Mouse (Mus musculus) CH12.LX (cell line): ENCODE measurements around the gene Sucnr1. TPM values are rescaled to one million over a fixed set of nuclear protein-coding genes. Genes with fewer than 3 reads are reported as not detected.

Experiments
- DNase-seq: peaks from one replicate; pipeline ENCODE4 v3.0.0-alpha.2; 2013; ENCODE audit errors: extremely low read depth
- H3K27ac ChIP-seq: 2 replicates; pipeline ENCODE4 v1.5.1; 2012; ENCODE audit warnings: low read depth, mild to moderate bottlenecking, control low read depth, moderate library complexity; ENCODE audit not compliant: insufficient read depth
- H3K27me3 ChIP-seq: replicated peaks from 2 replicates; pipeline ENCODE3; 2012; ENCODE audit warnings: inconsistent platforms
- H3K36me3 ChIP-seq, 2 experiments: replicated peaks in 1 of 2; 2 replicates each; pipeline versions ENCODE3 to v1.6.1; 2012; ENCODE audit warnings: inconsistent platforms in 1 of 2, low read length in 1 of 2, mild to moderate bottlenecking in 1 of 2, mixed read lengths in 1 of 2, moderate library complexity in 1 of 2; ENCODE audit not compliant: control insufficient read depth in 1 of 2, insufficient read depth in 1 of 2
- H3K4me1 ChIP-seq, 2 experiments: 2 replicates each; pipeline ENCODE4 v1.6.1; 2012; ENCODE audit warnings: inconsistent platforms in 1 of 2, moderate library complexity in 1 of 2; ENCODE audit not compliant: insufficient read depth in 2 of 2, control insufficient read depth in 1 of 2
- H3K4me2 ChIP-seq: 2 replicates; pipeline ENCODE4 v1.6.1; 2012; ENCODE audit warnings: low read depth, mild to moderate bottlenecking, control low read depth; ENCODE audit not compliant: poor library complexity, insufficient read depth, severe bottlenecking
- H3K4me3 ChIP-seq, 3 experiments: fragments of 150-350 bp in 1 of 3; sonication (generic) in 1 of 3; replicated peaks in 1 of 3; 2 replicates each; pipeline versions ENCODE3 to v1.5.1; 2011 to 2012; ENCODE audit warnings: low read depth in 2 of 3, low read length in 2 of 3, mild to moderate bottlenecking in 2 of 3, moderate library complexity in 2 of 3, control low read depth in 1 of 3, improper control_type of control experiment in 1 of 3, inconsistent platforms in 1 of 3, mixed read lengths in 1 of 3; ENCODE audit not compliant: poor library complexity in 1 of 3
- H3K79me2 ChIP-seq: replicated peaks from 2 replicates; pipeline ENCODE4 v1.6.1; 2012; ENCODE audit warnings: mild to moderate bottlenecking, moderate library complexity; ENCODE audit not compliant: control insufficient read depth, poor library complexity, insufficient read depth, severe bottlenecking; ENCODE audit errors: extremely low read depth
- H3K9ac ChIP-seq: 2 replicates; pipeline ENCODE4 v1.6.1; 2012; ENCODE audit warnings: low read depth, mild to moderate bottlenecking, control low read depth, moderate library complexity; ENCODE audit not compliant: insufficient read depth
- H3K9me3 ChIP-seq: replicated peaks from 2 replicates; pipeline ENCODE3; 2012; ENCODE audit warnings: low read length, inconsistent platforms, mixed read lengths
- CHD1 ChIP-seq: IDR thresholded peaks from 2 replicates; pipeline ENCODE4 v1.6.1; 2012; ENCODE audit warnings: low read depth, low read length, improper control_type of control experiment, inconsistent platforms
- CTCF ChIP-seq, 2 experiments: IDR thresholded peaks in 1 of 2; conservative IDR thresholded peaks in 1 of 2; 2 replicates each; pipeline ENCODE4 v1.5.1; 2011 to 2012; ENCODE audit warnings: low read depth in 2 of 2, low read length in 2 of 2, improper control_type of control experiment in 1 of 2, inconsistent platforms in 1 of 2, mild to moderate bottlenecking in 1 of 2, moderate library complexity in 1 of 2
- ELF1 ChIP-seq: IDR thresholded peaks from 2 replicates; pipeline ENCODE4 v1.6.1; 2014; ENCODE audit warnings: low read depth, mild to moderate bottlenecking, inconsistent platforms, low read length, improper control_type of control experiment
- EP300 ChIP-seq: IDR thresholded peaks from 2 replicates; pipeline ENCODE4 v1.6.1; 2011; ENCODE audit warnings: low read length, improper control_type of control experiment
- ETS1 ChIP-seq: conservative IDR thresholded peaks from 2 replicates; pipeline ENCODE4 v1.6.1; 2012; ENCODE audit warnings: low read depth, mild to moderate bottlenecking, inconsistent platforms, low read length, improper control_type of control experiment, moderate library complexity
- HCFC1 ChIP-seq: IDR thresholded peaks from 2 replicates; pipeline ENCODE4 v1.6.1; 2012; ENCODE audit warnings: low read depth, mild to moderate bottlenecking, inconsistent platforms, low read length, improper control_type of control experiment
- IRF4 ChIP-seq: IDR thresholded peaks from 2 replicates; pipeline ENCODE4 v1.6.1; 2014; ENCODE audit warnings: low read depth, mild to moderate bottlenecking, inconsistent platforms, low read length, improper control_type of control experiment
- JUN ChIP-seq: IDR thresholded peaks from 2 replicates; pipeline ENCODE4 v1.6.1; 2011; ENCODE audit warnings: low read depth, mild to moderate bottlenecking, low read length, improper control_type of control experiment, moderate library complexity; ENCODE audit not compliant: insufficient read depth
- JUND ChIP-seq: conservative IDR thresholded peaks from 2 replicates; pipeline ENCODE4 v1.6.1; 2011; ENCODE audit warnings: low read depth, low read length, improper control_type of control experiment
- KAT2A ChIP-seq: IDR thresholded peaks from 2 replicates; pipeline ENCODE4 v1.6.1; 2012; ENCODE audit warnings: low read length, improper control_type of control experiment, inconsistent platforms; ENCODE audit not compliant: insufficient replicate concordance
- MAFK ChIP-seq: IDR thresholded peaks from 2 replicates; pipeline ENCODE4 v1.6.1; 2011; ENCODE audit warnings: low read length, improper control_type of control experiment; ENCODE audit not compliant: insufficient replicate concordance
- MAX ChIP-seq: IDR thresholded peaks from 2 replicates; pipeline ENCODE4 v1.6.1; 2011; ENCODE audit warnings: low read length, improper control_type of control experiment
- MEF2A ChIP-seq: IDR thresholded peaks from 2 replicates; pipeline ENCODE4 v1.6.1; 2014; ENCODE audit warnings: low read depth, mild to moderate bottlenecking, inconsistent platforms, low read length, improper control_type of control experiment, borderline replicate concordance
- MXI1 ChIP-seq: IDR thresholded peaks from 2 replicates; pipeline ENCODE4 v1.6.1; 2011; ENCODE audit warnings: mild to moderate bottlenecking, low read depth, low read length, improper control_type of control experiment
- MYC ChIP-seq: IDR thresholded peaks from 2 replicates; pipeline ENCODE4 v1.6.1; 2011; ENCODE audit warnings: low read depth, mild to moderate bottlenecking, improper control_type of control experiment, low read length
- NELFE ChIP-seq: IDR thresholded peaks from 2 replicates; pipeline ENCODE4 v1.6.1; 2011; ENCODE audit warnings: low read depth, low read length, improper control_type of control experiment
- NRF1 ChIP-seq: IDR thresholded peaks from 2 replicates; pipeline ENCODE4 v1.6.1; 2014; ENCODE audit warnings: low read depth, mild to moderate bottlenecking, inconsistent platforms, low read length, improper control_type of control experiment, moderate library complexity
- PAX5 ChIP-seq: IDR thresholded peaks from 2 replicates; pipeline ENCODE4 v1.6.1; 2012; ENCODE audit warnings: low read length, inconsistent platforms, mixed read lengths
- POLR2A ChIP-seq: IDR thresholded peaks from 2 replicates; pipeline ENCODE4 v1.6.1; 2011; ENCODE audit warnings: low read depth, mild to moderate bottlenecking, improper control_type of control experiment, low read length
- RAD21 ChIP-seq: IDR thresholded peaks from 2 replicates; pipeline ENCODE4 v1.6.1; 2011; ENCODE audit warnings: low read depth, mild to moderate bottlenecking, low read length, improper control_type of control experiment, moderate library complexity
- SIN3A ChIP-seq: IDR thresholded peaks from 2 replicates; pipeline ENCODE4 v1.6.1; 2012; ENCODE audit warnings: low read length, improper control_type of control experiment, inconsistent platforms
- SMC3 ChIP-seq: IDR thresholded peaks from 2 replicates; pipeline ENCODE4 v1.6.1; 2011; ENCODE audit warnings: low read depth, low read length, improper control_type of control experiment
- TBP ChIP-seq: conservative IDR thresholded peaks from 2 replicates; pipeline ENCODE4 v1.6.1; 2011; ENCODE audit warnings: low read depth, low read length, improper control_type of control experiment
- TCF12 ChIP-seq: IDR thresholded peaks from 2 replicates; pipeline ENCODE4 v1.6.1; 2014; ENCODE audit warnings: low read depth, mild to moderate bottlenecking, inconsistent platforms, low read length, improper control_type of control experiment
- USF1 ChIP-seq: IDR thresholded peaks from 2 replicates; pipeline ENCODE4 v1.6.1; 2014; ENCODE audit warnings: low read depth, mild to moderate bottlenecking, inconsistent platforms, low read length, improper control_type of control experiment
- USF2 ChIP-seq: conservative IDR thresholded peaks from 2 replicates; pipeline ENCODE4 v1.6.1; 2011; ENCODE audit warnings: low read depth, low read length, improper control_type of control experiment
- ZC3H11A ChIP-seq: IDR thresholded peaks from 2 replicates; pipeline ENCODE4 v1.6.1; 2012; ENCODE audit warnings: low read depth, mild to moderate bottlenecking, inconsistent platforms, low read length, improper control_type of control experiment
- ZMIZ1 ChIP-seq: IDR thresholded peaks from 2 replicates; pipeline ENCODE4 v1.6.1; 2012; ENCODE audit warnings: low read depth, mild to moderate bottlenecking, inconsistent platforms, low read length, improper control_type of control experiment
- ZNF384 ChIP-seq: IDR thresholded peaks from 2 replicates; pipeline ENCODE4 v1.6.1; 2012; ENCODE audit warnings: low read depth, low read length, improper control_type of control experiment, inconsistent platforms
- dilution Hi-C: fragments of 300-500 bp; cut with MboI; formaldehyde crosslinking; loops from 2 replicates; pipeline ENCODE4 v1.14.3; 2020; ENCODE audit warnings: low sequenced_read_pairs; ENCODE audit not compliant: extremely low pct_unique_long_range_greater_than_20kb, extremely low pct_ligation_motif_present
- in situ Hi-C: fragments of 300-500 bp; cut with MboI; formaldehyde crosslinking; loops from 3 replicates; pipeline ENCODE4 v1.14.3; 2019; ENCODE audit warnings: low sequenced_read_pairs, low pct_ligation_motif_present, low pct_unique_long_range_greater_than_20kb, mixed read lengths
- polyA plus RNA-seq: library from polyadenylated mRNA; unstranded; fragments of >175 nt; gene quantifications from 2 replicates; pipeline ENCODE4 v1.2.1, GENCODE M21; 2012; ENCODE audit warnings: low read depth; ENCODE audit not compliant: insufficient read length
- total RNA-seq, 2 experiments: library from RNA; depleted of rRNA; stranded (reverse); fragments of 300-350 nt in 1 of 2; fragments of >200 nt in 1 of 2; gene quantifications; 2 replicates each; pipeline ENCODE4 v1.2.3; 2012 to 2014

Gene Sucnr1
- total and polyA plus RNA-seq, 3 experiments: not detected

DNA sequence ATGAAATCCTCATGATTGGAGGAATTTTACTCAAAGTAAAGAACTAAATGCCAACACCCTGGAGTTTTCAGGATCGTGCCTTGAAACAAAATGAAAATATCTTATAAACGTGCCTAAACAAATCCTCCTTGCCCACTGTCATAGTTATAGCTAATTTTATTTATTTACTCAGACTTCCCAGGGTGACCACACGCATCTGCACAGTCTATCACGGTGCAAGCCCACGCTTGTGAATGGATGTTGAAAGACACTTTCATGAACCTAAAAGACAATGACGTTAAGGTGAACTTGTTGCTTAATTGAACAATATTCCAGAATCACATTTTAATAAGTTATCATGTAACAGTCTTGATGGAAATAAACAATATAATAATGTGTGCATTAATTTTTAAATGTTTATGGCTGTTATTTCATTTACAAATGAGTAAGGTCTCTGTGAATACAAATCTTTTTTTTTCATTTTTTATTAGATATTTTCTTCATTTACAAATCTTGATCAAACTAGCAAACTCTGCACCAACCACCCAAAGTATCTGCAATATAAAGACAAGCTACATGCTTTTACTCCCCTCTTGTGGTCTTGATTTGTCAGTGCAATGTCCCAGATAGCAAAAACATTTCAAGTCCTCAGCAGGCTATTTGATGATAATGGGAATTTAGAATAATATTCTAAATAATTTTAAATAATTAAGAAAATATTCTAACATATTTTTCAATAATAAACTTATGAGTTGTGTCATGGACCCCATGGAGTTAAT lies 30.4 kb downstream of the Sucnr1 start:
- DNase-seq: peak; percentile 42

GRCm38 (mm10) chr3:60114571-60114970 lies 32.9 kb downstream of the Sucnr1 start:
- TF ChIP-seq ZC3H11A: no peak
- no peak for TF ChIP-seq SIN3A
- TF ChIP-seq IRF4: no peak
- TF ChIP-seq USF1: no peak
- TF ChIP-seq, all 38 proteins: peak for 0
- no peak overlapping the region for H3K4me3 ChIP-seq
- no peak overlapping the region for H3K9ac ChIP-seq
- H3K27ac ChIP-seq: no peak overlapping the region
- no peak overlapping the region for H3K4me2 ChIP-seq
- in situ Hi-C loops: no loop called here
- H3K4me1 ChIP-seq: no peaks in the 10 kb centered on the region
- H3K9me3 ChIP-seq: no peaks in the 10 kb centered on the region
- H3K36me3 ChIP-seq: no peaks in the 10 kb centered on the region
- no peak for DNase-seq
- H3K27me3 ChIP-seq: no peaks in the 10 kb centered on the region
- no peaks in the 10 kb centered on the region for H3K79me2 ChIP-seq
- dilution Hi-C loops: no loop called here

More for the DNA sequence above, 30.4 kb downstream of the Sucnr1 start:
- TF ChIP-seq TCF12 (no peak), MXI1 (no peak), MYC (no peak), NELFE (no peak), MAX (no peak), USF2 (no peak), PAX5 (no peak), CHD1 (no peak), KAT2A (no peak), CTCF (conservative IDR thresholded peaks at IDR 0.05 in 1 of 2, IDR thresholded peaks at IDR 0.05 in 1 of 2; ENCODE audit: low read depth in 2 of 2, low read length in 2 of 2) (peak in 1 of 2 experiments; percentile 69; a peak in 3 of 4 replicates), RAD21 (peak; percentile 78), ETS1 (no peak), MEF2A (no peak), NRF1 (no peak), ELF1 (no peak), MAFK (no peak), ZC3H11A (peak; percentile 18; the same call in 1 of the 2 replicates), HCFC1 (no peak), SMC3 (peak; percentile 68), JUN (no peak), TBP (no peak), USF1 (no peak), ZMIZ1 (no peak), JUND (no peak), ZNF384 (no peak), EP300 (no peak), POLR2A (no peak)
- dilution Hi-C loops (no loop called here), in situ Hi-C loops (no loop called here)
- Histone ChIP-seq H3K36me3 (no peaks in the 10 kb centered on the region), H3K4me1 (no peaks in the 10 kb centered on the region), H3K79me2 (no peaks in the 10 kb centered on the region), H3K4me2 (no peak overlapping the region), H3K9me3 (no peaks in the 10 kb centered on the region), H3K9ac (no peak overlapping the region), H3K4me3 (no peak overlapping the region), H3K27ac (no peak overlapping the region), H3K27me3 (no peaks in the 10 kb centered on the region)
